Mouse (Mus musculus): Measurements from ENCODE around the gene Btbd35f23.
"Not testable (repeated sequence)": the region's sequence is repeated elsewhere in the genome, so short reads cannot be mapped to it uniquely, and the experiment has no call there.

Gene Btbd35f23

GRCm38 (mm10) chrX:3076575-3076974, at the start of gene Btbd35f23:
Gene Btbd35f23, plus strand, starts transcription at chrX:3076875.
- not testable (repeated sequence) for DNase-seq
